14 mouse cellular contexts compared by ENCODE assay signal in the genomic region with DNA sequence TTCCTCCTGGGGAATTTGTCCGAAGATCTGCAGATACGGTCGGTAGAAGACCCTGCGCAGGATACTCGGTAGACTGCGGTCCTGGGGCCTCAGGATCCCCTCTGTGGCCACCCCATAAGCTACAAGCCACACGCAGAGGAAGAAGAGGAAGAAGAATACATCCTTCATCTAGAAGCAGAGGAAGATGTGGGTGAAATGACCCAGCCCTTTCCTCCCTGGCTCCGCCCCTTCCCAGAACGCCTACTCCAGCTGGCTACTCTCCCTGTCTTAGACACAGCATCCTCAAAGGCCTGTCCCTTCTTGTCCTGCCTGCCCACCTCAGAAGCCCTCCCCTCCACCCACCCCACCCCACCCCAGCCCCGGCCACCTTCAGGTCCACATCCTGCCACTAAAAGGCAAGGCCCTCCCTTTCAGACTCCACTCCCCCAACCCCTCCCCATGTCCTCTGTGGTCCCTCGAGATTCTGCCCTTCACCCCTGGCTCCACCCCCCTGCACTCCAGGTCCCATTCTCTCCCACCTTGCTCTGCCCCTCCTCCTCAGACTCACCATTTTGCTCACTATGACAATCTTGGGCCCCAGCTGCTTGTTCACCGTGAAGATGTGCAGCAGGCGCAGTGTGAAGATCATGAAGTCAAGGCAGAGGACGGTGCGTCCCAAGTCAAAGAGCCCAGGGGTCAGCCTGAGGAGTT. TPM values are rescaled to one million over a fixed set of nuclear protein-coding genes. Genes with fewer than 3 reads are reported as not detected.
A peak's percentile ranks its signal among the peaks of the same experiment; 100 is the strongest.
DNase-seq lines count a peak whose midpoint lies in the region; ATAC-seq and TF ChIP-seq lines count a peak whose summit lies in the region.
"Had no signal": no experiment of that assay in that cellular context is flagged by ENCODE, and none has a peak within 500 bp of the region (broad histone marks: within the 10 kb centered on the region; RNA-seq: fewer than 3 reads in every experiment).

No protein-coding gene starts in this region.

- TF ChIP-seq POLR2A in kidney, adult 2 months (IDR thresholded peaks at IDR 0.05; ENCODE audit: low read depth, low read length): no peak

- ATAC-seq in neural tube, embryonic 13.5 days (ENCODE audit: low read depth): no peak
- ATAC-seq in megakaryocyte progenitor cell, adult 5-6 weeks (replicated peaks; ENCODE audit: poor library complexity): peak; percentile 33

- 77% methylated on average over 15 of the region's 15 CpGs for WGBS in kidney, adult 2 months
- WGBS in neural tube, embryonic 13.5 days: 62% methylated on average over 14 of the region's 15 CpGs

- no peak overlapping the region for H3K4me3 ChIP-seq in kidney, adult 2 months (ENCODE audit: insufficient read depth, low read depth, low read length)
- no peak overlapping the region for H3K4me3 ChIP-seq in neural tube, embryonic 13.5 days
- H3K4me3 ChIP-seq in ES-E14 (ENCODE audit: insufficient read depth in 1 of 2, low read depth in 1 of 2, low read length in 2 of 2, poor library complexity in 1 of 2, severe bottlenecking in 1 of 2): no peak overlapping the region
- H3K4me3 ChIP-seq: embryonic facial prominence, embryonic 13.5 days; limb, embryonic 12.5 days had no signal

- no peaks in the 10 kb centered on the region for H3K36me3 ChIP-seq in kidney, adult 2 months (ENCODE audit: control insufficient read depth, insufficient read depth, low read length)
- H3K36me3 ChIP-seq in neural tube, embryonic 13.5 days: no peaks in the 10 kb centered on the region
- peaks cover 10% of the 10 kb centered on the region; the same call in 1 of the 2 replicates for H3K36me3 ChIP-seq in ES-E14 (ENCODE audit: control insufficient read depth, insufficient read depth, low read length, poor library complexity, severe bottlenecking)

- in situ Hi-C loops in ES-E14 (cut with MboI; ENCODE audit: low sequenced_read_pairs in 2 of 2, unreplicated experiment in 2 of 2): no loop called here

- H3K27me3 ChIP-seq in kidney, adult 2 months (replicated peaks; ENCODE audit: control insufficient read depth, insufficient read depth, low read length): no peaks in the 10 kb centered on the region
- peaks cover 3% of the 10 kb centered on the region; the same call in 1 of the 2 replicates for H3K27me3 ChIP-seq in neural tube, embryonic 13.5 days
- H3K27me3 ChIP-seq: embryonic facial prominence, embryonic 13.5 days; limb, embryonic 12.5 days had no signal

- H3K4me1 ChIP-seq in kidney, adult 2 months (ENCODE audit: control insufficient read depth, insufficient read depth, low read length): no peaks in the 10 kb centered on the region
- peaks cover 44% of the 10 kb centered on the region for H3K4me1 ChIP-seq in neural tube, embryonic 13.5 days (replicated peaks)
- H3K4me1 ChIP-seq in ES-E14 (ENCODE audit: control insufficient read depth in 2 of 2, insufficient read depth in 2 of 2, low read length in 2 of 2, poor library complexity in 1 of 2): peaks cover 0 to 12% of the 10 kb centered on the region in 2 experiments; a peak in 2 of 4 replicates

- no peak overlapping the region for H3K27ac ChIP-seq in kidney, adult 2 months (ENCODE audit: insufficient read depth, low read depth, low read length)
- no peak overlapping the region for H3K27ac ChIP-seq in neural tube, embryonic 13.5 days (replicated peaks)
- no peak overlapping the region for H3K27ac ChIP-seq in ES-E14 (ENCODE audit: insufficient read depth, low read depth, low read length, poor library complexity, severe bottlenecking)
- H3K27ac ChIP-seq: embryonic facial prominence, embryonic 13.5 days; limb, embryonic 12.5 days had no signal

- DNase-seq in kidney, adult 2 months: peak; percentile 33
- DNase-seq in kidney, postnatal 14 days: no peak
- no peak for DNase-seq in neural tube, embryonic 10.5 days (ENCODE audit: extremely low spot score, low spot score)
- no peak for DNase-seq in ES-E14 (ENCODE audit: low read depth, low spot score)
- DNase-seq in frontal cortex, postnatal 14 days (ENCODE audit: low spot score in 2 of 2): no peak
- no peak for DNase-seq in urinary bladder, adult 2 months (ENCODE audit: low spot score)
- DNase-seq: heart, adult 11 months had no signal

- H3K4me2 ChIP-seq in neural tube, embryonic 13.5 days: no peak overlapping the region
- H3K4me2 ChIP-seq: embryonic facial prominence, embryonic 13.5 days; limb, embryonic 12.5 days had no signal

- peak overlapping the region; percentile 23; the same call in 1 of the 2 replicates for H3K9ac ChIP-seq in neural tube, embryonic 13.5 days
- H3K9ac ChIP-seq in ES-E14 (ENCODE audit: insufficient read depth, low read depth, low read length, poor library complexity, severe bottlenecking): peak overlapping the region; percentile 26; the same call in 1 of the 2 replicates
- H3K9ac ChIP-seq: embryonic facial prominence, embryonic 13.5 days; limb, embryonic 12.5 days had no signal

- H3K9me3 ChIP-seq in neural tube, embryonic 13.5 days: no peaks in the 10 kb centered on the region
- H3K9me3 ChIP-seq in ES-E14 (ENCODE audit: control insufficient read depth, insufficient read depth, low read depth, low read length): no peaks in the 10 kb centered on the region
- H3K9me3 ChIP-seq: embryonic facial prominence, embryonic 13.5 days; limb, embryonic 12.5 days had no signal

- TF ChIP-seq CTCF in kidney, adult 2 months (conservative IDR thresholded peaks at IDR 0.05; ENCODE audit: insufficient read depth, insufficient read length, low read depth, low read length): no peak

TF ChIP-seq in ES-E14, 5 proteins besides CTCF, POLR2A, EP300 and RAD21:
- TF ChIP-seq ZNF384 (IDR thresholded peaks at IDR 0.05; ENCODE audit: low read depth, low read length) (no peak), MAFK (IDR thresholded peaks at IDR 0.05; ENCODE audit: insufficient read depth, low read depth, low read length) (no peak), CHD2 (IDR thresholded peaks at IDR 0.05; ENCODE audit: low read depth, low read length) (no peak), HCFC1 (IDR thresholded peaks at IDR 0.05; ENCODE audit: borderline replicate concordance, insufficient read depth, low read length) (no peak), ZC3H11A (IDR thresholded peaks at IDR 0.05; ENCODE audit: borderline replicate concordance, low read depth, low read length) (no peak)
TF ChIP-seq in ES-E14: peak in this region for 0.

RNA-seq across cellular contexts. Expression of a gene that starts 24.9 kb away (rescaled TPM):
- 17.9 and 18.2 TPM in 2 replicates for polyA plus RNA-seq in kidney, adult 2 months (2012; rRNA removed)
- 7.1 and 7.2 TPM in 2 replicates for polyA plus RNA-seq in neural tube, embryonic 13.5 days (2015; fragmentation: Nextera tagmentation; extraction: Ambion mirVana)
- 26.5 and 48.5 TPM in 2 replicates for total RNA-seq in ES-E14 (2012; rRNA removed)
- 1.0 and 1.8 TPM in 2 replicates for total RNA-seq in megakaryocyte progenitor cell, adult 5-6 weeks (2015)
- 1.2 and 1.4 TPM in 2 replicates for total RNA-seq in megakaryocyte progenitor cell, adult 5-6 weeks (2017)
- polyA plus RNA-seq in urinary bladder, adult 2 months (2012; rRNA removed): 33.6 and 39.8 TPM in 2 replicates

RNA-seq across cellular contexts. Expression of a gene that starts 26.4 kb away (rescaled TPM):
- polyA plus RNA-seq in kidney, adult 2 months (2012; rRNA removed): 0.14 and 3.2 TPM in 2 replicates
- 0.55 and 0.74 TPM in 2 replicates for polyA plus RNA-seq in neural tube, embryonic 13.5 days (2015; fragmentation: Nextera tagmentation; extraction: Ambion mirVana)
- total RNA-seq in ES-E14 (2012; rRNA removed): 0.71 and 1.4 TPM in 2 replicates
- total RNA-seq in megakaryocyte progenitor cell, adult 5-6 weeks (2015): not detected in 2 replicates
- total RNA-seq in megakaryocyte progenitor cell, adult 5-6 weeks (2017): not detected in 2 replicates
- 0.59 and 1.1 TPM in 2 replicates for polyA plus RNA-seq in urinary bladder, adult 2 months (2012; rRNA removed)

RNA-seq across cellular contexts. Expression of a gene that starts 31.4 kb away (rescaled TPM):
- polyA plus RNA-seq in kidney, adult 2 months (2012; rRNA removed): 0.14 and 0.19 TPM in 2 replicates
- not detected in 2 replicates for polyA plus RNA-seq in neural tube, embryonic 13.5 days (2015; fragmentation: Nextera tagmentation; extraction: Ambion mirVana)
- 0.21 and 0.67 TPM in 2 replicates for total RNA-seq in ES-E14 (2012; rRNA removed)
- 0.10 TPM in 1 of 2 replicates, not detected in the other for total RNA-seq in megakaryocyte progenitor cell, adult 5-6 weeks (2015)
- not detected in 2 replicates for total RNA-seq in megakaryocyte progenitor cell, adult 5-6 weeks (2017)
- not detected in 2 replicates for polyA plus RNA-seq in urinary bladder, adult 2 months (2012; rRNA removed)
- total RNA-seq: heart, postnatal 4 days; layer of hippocampus, postnatal 14 days had no signal
- polyA plus RNA-seq: cerebellum, adult 2 months; embryonic facial prominence, embryonic 13.5 days; limb, embryonic 12.5 days had no signal

RNA-seq across cellular contexts. Expression of a gene that starts 58.1 kb away (rescaled TPM):
- 0.50 and 0.64 TPM in 2 replicates for polyA plus RNA-seq in kidney, adult 2 months (2012; rRNA removed)
- polyA plus RNA-seq in neural tube, embryonic 13.5 days (2015; fragmentation: Nextera tagmentation; extraction: Ambion mirVana): 18.4 and 20.3 TPM in 2 replicates
- 6.9 and 12.6 TPM in 2 replicates for total RNA-seq in ES-E14 (2012; rRNA removed)
- total RNA-seq in megakaryocyte progenitor cell, adult 5-6 weeks (2015): not detected in 2 replicates
- not detected in 2 replicates for total RNA-seq in megakaryocyte progenitor cell, adult 5-6 weeks (2017)
- polyA plus RNA-seq in urinary bladder, adult 2 months (2012; rRNA removed): 1.4 and 1.9 TPM in 2 replicates
